ENCODE assay signal across 8 mouse cellular contexts in the genomic region with DNA sequence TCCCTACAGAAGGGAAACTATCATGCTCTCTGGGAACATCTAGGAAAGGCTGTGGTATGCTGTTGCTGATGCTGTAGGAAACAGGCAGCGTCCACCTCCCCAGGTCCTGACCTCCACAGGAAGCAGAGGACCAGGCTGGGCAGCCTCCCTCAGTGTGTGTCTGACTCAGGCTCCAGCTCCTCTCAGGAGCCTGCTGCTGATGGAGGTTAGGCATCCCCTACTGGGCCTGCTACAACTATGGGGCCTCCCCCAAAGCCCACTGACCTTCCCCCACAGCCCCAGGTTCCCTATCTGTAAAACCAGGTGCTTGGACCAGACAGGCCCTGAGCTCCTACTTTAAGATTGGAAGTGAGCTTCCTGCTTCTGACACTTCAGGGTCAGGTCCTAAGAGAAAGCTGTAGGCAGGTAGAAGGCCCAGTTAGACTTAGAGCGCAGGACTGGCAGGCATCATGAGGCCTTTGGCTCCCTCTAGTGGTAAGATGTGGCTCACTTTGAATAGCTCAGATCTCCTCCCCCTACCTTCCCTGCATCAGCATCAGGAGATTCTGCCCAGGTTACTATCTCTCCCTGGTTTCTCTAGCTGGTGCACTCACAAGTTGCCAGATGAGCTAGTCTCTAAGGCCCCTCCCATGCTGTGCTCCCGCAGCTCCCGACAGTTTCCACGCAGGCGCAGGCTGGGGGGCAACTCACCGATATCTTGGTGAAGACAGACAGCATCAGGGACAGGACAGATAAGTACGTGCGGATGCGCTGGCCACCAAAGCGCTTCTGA. TPM values are rescaled to one million over a fixed set of nuclear protein-coding genes. Genes with fewer than 3 reads are reported as not detected.
DNase-seq lines count a peak whose midpoint lies in the region; ATAC-seq lines count a peak whose summit lies in the region.

No protein-coding gene starts in this region.

- no peak overlapping the region for H3K27ac ChIP-seq in embryonic facial prominence, embryonic 13.5 days
- no peak overlapping the region for H3K27ac ChIP-seq in limb, embryonic 11.5 days (replicated peaks; ENCODE audit: low read depth, low read length)
- H3K27ac ChIP-seq in midbrain, embryonic 15.5 days = no peak overlapping the region

- H3K27me3 ChIP-seq in embryonic facial prominence, embryonic 13.5 days = no peaks in the 10 kb centered on the region
- H3K27me3 ChIP-seq in limb, embryonic 11.5 days (ENCODE audit: control insufficient read depth, insufficient read depth, low read length) = no peaks in the 10 kb centered on the region
- H3K27me3 ChIP-seq in midbrain, embryonic 15.5 days (replicated peaks) = no peaks in the 10 kb centered on the region

- H3K9ac ChIP-seq in embryonic facial prominence, embryonic 13.5 days = peak overlapping the region; percentile 40; the same call in 1 of the 2 replicates
- no peak overlapping the region for H3K9ac ChIP-seq in limb, embryonic 11.5 days (ENCODE audit: low read length)
- no peak overlapping the region for H3K9ac ChIP-seq in midbrain, embryonic 15.5 days

- WGBS in embryonic facial prominence, embryonic 13.5 days = 48% methylated on average over 11 of the region's 11 CpGs
- WGBS in limb, embryonic 11.5 days = 44% methylated on average over 11 of the region's 11 CpGs
- WGBS in midbrain, embryonic 15.5 days = 43% methylated on average over 11 of the region's 11 CpGs

- no peak overlapping the region for H3K4me3 ChIP-seq in embryonic facial prominence, embryonic 13.5 days
- H3K4me3 ChIP-seq in limb, embryonic 11.5 days (ENCODE audit: low read depth, low read length) = no peak overlapping the region
- H3K4me3 ChIP-seq in midbrain, embryonic 15.5 days = no peak overlapping the region

- no peaks in the 10 kb centered on the region for H3K9me3 ChIP-seq in embryonic facial prominence, embryonic 13.5 days
- no peaks in the 10 kb centered on the region for H3K9me3 ChIP-seq in limb, embryonic 11.5 days (ENCODE audit: control insufficient read depth, low read length)
- H3K9me3 ChIP-seq in midbrain, embryonic 15.5 days = no peaks in the 10 kb centered on the region

- H3K36me3 ChIP-seq in embryonic facial prominence, embryonic 13.5 days = no peaks in the 10 kb centered on the region
- no peaks in the 10 kb centered on the region for H3K36me3 ChIP-seq in limb, embryonic 11.5 days (ENCODE audit: control insufficient read depth, insufficient read depth, low read length)
- H3K36me3 ChIP-seq in midbrain, embryonic 15.5 days (replicated peaks) = no peaks in the 10 kb centered on the region

- no peaks in the 10 kb centered on the region; the same call in 1 of the 2 replicates for H3K4me1 ChIP-seq in embryonic facial prominence, embryonic 13.5 days
- H3K4me1 ChIP-seq in limb, embryonic 11.5 days (ENCODE audit: control insufficient read depth, insufficient read depth, low read length) = no peaks in the 10 kb centered on the region
- no peaks in the 10 kb centered on the region; the same call in 1 of the 2 replicates for H3K4me1 ChIP-seq in midbrain, embryonic 15.5 days

- peak; percentile 85 for DNase-seq in A20 (ENCODE audit: low read depth, low spot score)
- peak; percentile 45 for DNase-seq in adrenal gland, postnatal 25 days
- peak; percentile 83 for DNase-seq in heart, adult 8-10 months (ENCODE audit: low spot score)
- peak; percentile 71 to 73 for DNase-seq in kidney, adult 8-10 months
- DNase-seq in limb, embryonic 11.5 days (ENCODE audit: low spot score) = peak; percentile 80
- DNase-seq in spleen, postnatal 4 days (ENCODE audit: low spot score in 2 of 2) = peak; percentile 64 to 79

- ATAC-seq in embryonic facial prominence, embryonic 13.5 days (ENCODE audit: insufficient number of reproducible peaks, insufficient read depth, low FRiP score, low TSS enrichment, low read depth) = 0 out of 2 replicates have a peak, but pooled peaks have one; percentile 43
- ATAC-seq in limb, embryonic 11.5 days (ENCODE audit: insufficient number of reproducible peaks, low FRiP score, low TSS enrichment, low read depth) = peak; percentile 67; the same call in 1 of the 2 replicates
- ATAC-seq in midbrain, embryonic 15.5 days (replicated peaks) = peak; percentile 87

- no peak overlapping the region for H3K4me2 ChIP-seq in embryonic facial prominence, embryonic 13.5 days
- H3K4me2 ChIP-seq in limb, embryonic 11.5 days (ENCODE audit: low read depth, severe bottlenecking) = no peak overlapping the region
- H3K4me2 ChIP-seq in midbrain, embryonic 15.5 days = no peak overlapping the region

RNA-seq across cellular contexts. Expression of a gene that starts 6.1 kb away (rescaled TPM):
- total RNA-seq in adrenal gland, postnatal 25 days (2021) = not detected in 2 replicates
- not detected in 2 replicates for polyA plus RNA-seq in embryonic facial prominence, embryonic 13.5 days (2015; fragmentation: Nextera tagmentation; extraction: Ambion mirVana)
- not detected for total RNA-seq in heart, adult 8-10 months (2022)
- polyA plus RNA-seq in limb, embryonic 11.5 days (2014; fragmentation: Nextera tagmentation; extraction: Ambion mirVana) = 0.10 and 0.11 TPM in 2 replicates
- not detected in 2 replicates for polyA plus RNA-seq in midbrain, embryonic 15.5 days (2015; fragmentation: Nextera tagmentation; extraction: Ambion mirVana)

RNA-seq across cellular contexts. Expression of a gene that starts 30.6 kb away (rescaled TPM):
- 1.6 and 2.7 TPM in 2 replicates for total RNA-seq in adrenal gland, postnatal 25 days (2021)
- polyA plus RNA-seq in embryonic facial prominence, embryonic 13.5 days (2015; fragmentation: Nextera tagmentation; extraction: Ambion mirVana) = 2.8 and 3.9 TPM in 2 replicates
- total RNA-seq in heart, adult 8-10 months (2022) = under 1 TPM; 0.19 to 0.41 (median 0.28) TPM
- 1.4 and 1.5 TPM in 2 replicates for polyA plus RNA-seq in limb, embryonic 11.5 days (2014; fragmentation: Nextera tagmentation; extraction: Ambion mirVana)
- 0.21 and 0.22 TPM in 2 replicates for polyA plus RNA-seq in midbrain, embryonic 15.5 days (2015; fragmentation: Nextera tagmentation; extraction: Ambion mirVana)

RNA-seq across cellular contexts. Expression of a gene that starts 47.4 kb away (rescaled TPM):
- total RNA-seq in adrenal gland, postnatal 25 days (2021) = 30.4 and 43.0 TPM in 2 replicates
- polyA plus RNA-seq in embryonic facial prominence, embryonic 13.5 days (2015; fragmentation: Nextera tagmentation; extraction: Ambion mirVana) = 35.0 and 38.1 TPM in 2 replicates
- 10 to 100 TPM in 1 of 4 experiments, 1 to 10 TPM in 3; 6.2 to 10.0 (median 8.5) TPM for total RNA-seq in heart, adult 8-10 months (2022)
- 24.1 and 28.2 TPM in 2 replicates for polyA plus RNA-seq in limb, embryonic 11.5 days (2014; fragmentation: Nextera tagmentation; extraction: Ambion mirVana)
- polyA plus RNA-seq in midbrain, embryonic 15.5 days (2015; fragmentation: Nextera tagmentation; extraction: Ambion mirVana) = 52.0 and 53.9 TPM in 2 replicates
